Mouse (Mus musculus): ENCODE results near the gene Slc13a5.

DNA sequence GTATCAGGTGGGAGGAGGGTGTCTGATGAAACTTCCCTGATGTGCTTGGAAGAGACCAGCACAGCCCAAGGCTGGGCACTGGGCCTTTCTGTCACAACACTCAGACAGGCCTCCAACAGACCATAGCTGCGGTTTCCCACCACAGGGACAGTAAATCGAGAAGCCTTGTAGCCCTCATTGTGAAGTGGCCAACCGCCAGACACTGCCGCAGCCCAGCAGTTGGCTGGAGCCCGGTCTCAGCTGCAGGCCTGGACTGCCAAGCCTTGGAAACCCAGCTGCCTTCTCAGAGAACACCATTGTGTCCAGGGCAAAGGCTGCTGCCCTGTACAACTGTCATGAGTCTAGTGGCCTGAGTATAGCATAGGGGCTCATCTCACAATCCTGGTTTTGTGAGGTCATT lies 33.0 kb downstream of the Slc13a5 start:
- no peak for TF ChIP-seq BHLHE40 (IDR thresholded peaks at IDR 0.05; ENCODE audit: low read depth, low read length)
- TF ChIP-seq MAFK (IDR thresholded peaks at IDR 0.05; ENCODE audit: insufficient replicate concordance, low read length): no peak
- TF ChIP-seq GABPA (IDR thresholded peaks at IDR 0.05; ENCODE audit: insufficient replicate concordance, low read depth, low read length): no peak
- no peak for TF ChIP-seq MAZ (IDR thresholded peaks at IDR 0.05; ENCODE audit: low read depth, low read length)
- no peak for TF ChIP-seq CTCF (conservative IDR thresholded peaks at IDR 0.05 in 1 of 2, IDR thresholded peaks at IDR 0.05 in 1 of 2; ENCODE audit: low read depth in 2 of 2, low read length in 2 of 2)
